Mouse (Mus musculus): ENCODE data around the gene Nr4a3. TPM values are rescaled to one million over a fixed set of nuclear protein-coding genes. Genes with fewer than 3 reads are reported as not detected.
A peak's percentile ranks its signal among the peaks of the same experiment; 100 is the strongest.

The Nr4a3 gene
- polyA plus RNA-seq, 1 experiment from 2014 or later, result 0.34 TPM

GRCm38 (mm10) chr4:48042786-48043701 is 1.9 kb upstream of the Nr4a3 start:
- Histone ChIP-seq H3K4me1 (replicated peaks; ENCODE audit: control insufficient read depth, insufficient read depth) (peaks cover 6% of the 10 kb centered on the region; the same call in 1 of the 2 replicates), H3K4me3 (ENCODE audit: low read depth, low read length) (peak overlapping the region; percentile 74), H3K27ac (replicated peaks) (peak overlapping the region; percentile 98), H3K36me3 (ENCODE audit: control insufficient read depth, insufficient read depth, low read length) (no peaks in the 10 kb centered on the region), H3K4me2 (replicated peaks; ENCODE audit: low read depth) (peak overlapping the region; percentile 99), H3K27me3 (ENCODE audit: control insufficient read depth, insufficient read depth, low read length) (peaks cover 6% of the 10 kb centered on the region; the same call in 1 of the 2 replicates), H3K9ac (ENCODE audit: low read length) (peak overlapping the region; percentile 88), H3K9me3 (ENCODE audit: control insufficient read depth, low read length) (no peaks in the 10 kb centered on the region)
- WGBS, result under 1% methylated on average over 90 of the region's 105 CpGs
- DNase-seq (ENCODE audit: low spot score) (peak; percentile 97), ATAC-seq (ENCODE audit: low FRiP score, low TSS enrichment) (peak; percentile 94)
- TF ChIP-seq CTCF (IDR thresholded peaks at IDR 0.05; ENCODE audit: low read depth) (peak; percentile 82), EP300 (optimal IDR thresholded peaks at IDR 0.05) (peak; percentile 62)

- Histone ChIP-seq H3K4me3 (ENCODE audit: low read depth, low read length) (peak overlapping the region; percentile 74), H3K4me1 (replicated peaks; ENCODE audit: control insufficient read depth, insufficient read depth) (peaks cover 7% of the 10 kb centered on the region; the same call in 1 of the 2 replicates), H3K36me3 (ENCODE audit: control insufficient read depth, insufficient read depth, low read length) (no peaks in the 10 kb centered on the region), H3K4me2 (replicated peaks; ENCODE audit: low read depth) (peak overlapping the region; percentile 99), H3K27ac (replicated peaks) (peak overlapping the region; percentile 98), H3K9ac (ENCODE audit: low read length) (peak overlapping the region; percentile 70), H3K9me3 (ENCODE audit: control insufficient read depth, low read length) (no peaks in the 10 kb centered on the region), H3K27me3 (ENCODE audit: control insufficient read depth, insufficient read depth, low read length) (peaks cover 6% of the 10 kb centered on the region; the same call in 1 of the 2 replicates)
- DNase-seq (ENCODE audit: low spot score), result peak; percentile 70
- WGBS, result under 1% methylated on average over 11 of the region's 11 CpGs
- TF ChIP-seq EP300 (optimal IDR thresholded peaks at IDR 0.05), result no peak
- TF ChIP-seq CTCF (IDR thresholded peaks at IDR 0.05; ENCODE audit: low read depth), result no peak
- no peak for ATAC-seq (ENCODE audit: low FRiP score, low TSS enrichment)
Observed at GRCm38 (mm10) chr4:48044141-48044490, 837 bp upstream of the Nr4a3 start.

- TF ChIP-seq EP300 (optimal IDR thresholded peaks at IDR 0.05) (no peak), CTCF (IDR thresholded peaks at IDR 0.05; ENCODE audit: low read depth) (peak; percentile 27; the same call in 1 of the 2 replicates)
- peak overlapping the region; percentile 70 for H3K9ac ChIP-seq (ENCODE audit: low read length)
- peak overlapping the region; percentile 99 for H3K4me2 ChIP-seq (replicated peaks; ENCODE audit: low read depth)
- H3K9me3 ChIP-seq (ENCODE audit: control insufficient read depth, low read length), result no peaks in the 10 kb centered on the region
- no peaks in the 10 kb centered on the region for H3K36me3 ChIP-seq (ENCODE audit: control insufficient read depth, insufficient read depth, low read length)
- peak; percentile 9; the same call in 1 of the 2 replicates for ATAC-seq (ENCODE audit: low FRiP score, low TSS enrichment)
- under 1% methylated on average over 42 of the region's 42 CpGs for WGBS
- H3K4me1 ChIP-seq (replicated peaks; ENCODE audit: control insufficient read depth, insufficient read depth), result peaks cover 7% of the 10 kb centered on the region; the same call in 1 of the 2 replicates
- DNase-seq (ENCODE audit: low spot score), result no peak
- H3K27me3 ChIP-seq (ENCODE audit: control insufficient read depth, insufficient read depth, low read length), result peaks cover 11% of the 10 kb centered on the region
- H3K4me3 ChIP-seq (ENCODE audit: low read depth, low read length), result peak overlapping the region; percentile 74
- no peak overlapping the region for H3K27ac ChIP-seq (replicated peaks)
Observed at GRCm38 (mm10) chr4:48045281-48045720, 348 bp downstream of the Nr4a3 start.

- no peaks in the 10 kb centered on the region for H3K9me3 ChIP-seq (ENCODE audit: control insufficient read depth, low read length)
- peak; percentile 25 for DNase-seq (ENCODE audit: low spot score)
- no peak for ATAC-seq (ENCODE audit: low FRiP score, low TSS enrichment)
- WGBS, result under 1% methylated on average over 39 of the region's 39 CpGs
- H3K36me3 ChIP-seq (ENCODE audit: control insufficient read depth, insufficient read depth, low read length), result no peaks in the 10 kb centered on the region
- TF ChIP-seq CTCF (IDR thresholded peaks at IDR 0.05; ENCODE audit: low read depth) (no peak), EP300 (optimal IDR thresholded peaks at IDR 0.05) (no peak)
- peaks cover 12% of the 10 kb centered on the region for H3K27me3 ChIP-seq (ENCODE audit: control insufficient read depth, insufficient read depth, low read length)
- peaks cover 7% of the 10 kb centered on the region; the same call in 1 of the 2 replicates for H3K4me1 ChIP-seq (replicated peaks; ENCODE audit: control insufficient read depth, insufficient read depth)
- H3K27ac ChIP-seq (replicated peaks), result no peak overlapping the region
- peak overlapping the region; percentile 74 for H3K4me3 ChIP-seq (ENCODE audit: low read depth, low read length)
- H3K4me2 ChIP-seq (replicated peaks; ENCODE audit: low read depth), result peak overlapping the region; percentile 99
- peak overlapping the region; percentile 70 for H3K9ac ChIP-seq (ENCODE audit: low read length)
Observed at GRCm38 (mm10) chr4:48045721-48046460, 938 bp downstream of the Nr4a3 start.

GRCm38 (mm10) chr4:48046461-48046901 is 1.5 kb downstream of the Nr4a3 start:
- 1% methylated on average over 20 of the region's 20 CpGs for WGBS
- Histone ChIP-seq H3K36me3 (ENCODE audit: control insufficient read depth, insufficient read depth, low read length) (no peaks in the 10 kb centered on the region), H3K4me2 (replicated peaks; ENCODE audit: low read depth) (peak overlapping the region; percentile 99), H3K27ac (replicated peaks) (no peak overlapping the region), H3K4me1 (replicated peaks; ENCODE audit: control insufficient read depth, insufficient read depth) (peaks cover 7% of the 10 kb centered on the region; the same call in 1 of the 2 replicates), H3K27me3 (ENCODE audit: control insufficient read depth, insufficient read depth, low read length) (peaks cover 15% of the 10 kb centered on the region), H3K4me3 (ENCODE audit: low read depth, low read length) (peak overlapping the region; percentile 74), H3K9ac (ENCODE audit: low read length) (no peak overlapping the region), H3K9me3 (ENCODE audit: control insufficient read depth, low read length) (no peaks in the 10 kb centered on the region)
- DNase-seq (ENCODE audit: low spot score) (peak; percentile 26), ATAC-seq (ENCODE audit: low FRiP score, low TSS enrichment) (no peak)
- no peak for TF ChIP-seq EP300 (optimal IDR thresholded peaks at IDR 0.05)
- no peak for TF ChIP-seq CTCF (IDR thresholded peaks at IDR 0.05; ENCODE audit: low read depth)
